8 mouse cellular contexts compared by ENCODE assay signal in the genomic region with DNA sequence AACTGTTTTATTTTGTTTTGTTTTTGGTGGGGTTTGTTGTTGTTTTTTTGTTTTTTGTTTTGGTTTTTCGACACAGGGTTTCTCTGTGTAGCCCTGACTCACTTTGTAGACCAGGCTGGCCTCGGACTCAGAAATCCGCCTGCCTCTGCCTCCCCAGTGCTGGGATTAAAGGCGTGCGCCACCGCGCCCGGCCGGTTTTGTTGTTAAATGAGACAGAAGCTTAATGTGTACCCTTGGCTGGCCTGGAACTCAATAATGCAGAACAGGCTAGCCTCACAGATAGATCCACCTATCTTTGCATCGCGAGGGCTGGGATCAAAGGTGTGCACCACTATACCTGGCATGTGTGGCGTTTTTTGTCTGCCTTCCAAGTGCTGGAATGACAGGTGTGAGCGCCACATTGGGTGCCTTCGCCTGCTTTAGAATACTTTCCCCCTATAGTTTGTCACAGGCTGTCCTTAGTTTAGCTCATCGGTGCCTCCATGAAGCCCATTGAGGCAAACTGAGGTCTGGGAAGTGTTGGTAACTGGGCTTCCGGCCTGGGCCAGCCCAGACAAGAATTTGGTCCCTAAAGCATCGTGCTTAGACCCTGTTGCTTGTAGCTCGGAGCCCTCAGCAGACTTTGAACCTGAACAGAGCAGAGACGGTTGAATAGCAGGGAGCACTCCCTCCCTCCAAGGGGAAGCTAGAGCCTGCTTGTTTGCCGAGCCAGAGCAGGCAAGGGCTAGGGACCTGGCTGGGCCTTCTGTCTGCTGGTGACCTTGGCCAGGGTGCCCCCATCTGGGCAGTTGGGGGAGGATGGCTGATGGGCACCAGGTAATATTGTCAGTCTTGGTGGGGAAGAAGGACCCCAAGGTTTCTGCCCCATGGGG. TPM values are rescaled to one million over a fixed set of nuclear protein-coding genes. Genes with fewer than 3 reads are reported as not detected.
A peak's percentile ranks its signal among the peaks of the same experiment; 100 is the strongest.
DNase-seq lines count a peak whose midpoint lies in the region; ATAC-seq and TF ChIP-seq lines count a peak whose summit lies in the region.

No protein-coding gene starts in this region.

- intact Hi-C loops in heart, adult 2 months (cut with DNase I) = loop anchor here (10.0 kb wide), 1 partner anchor 55 kb away; no protein-coding TSS in a partner anchor

- no peaks in the 10 kb centered on the region; the same call in 1 of the 2 replicates for H3K79me2 ChIP-seq in heart, adult 2 months (replicated peaks; ENCODE audit: control insufficient read depth, insufficient read depth, low read length)
- peaks cover 18% of the 10 kb centered on the region; the same call in 1 of the 2 replicates for H3K79me2 ChIP-seq in macrophage (ENCODE audit: inconsistent target)

- peak; percentile 31 for TF ChIP-seq CTCF in heart, adult 2 months (IDR thresholded peaks at IDR 0.05)
- TF ChIP-seq CTCF in cortical plate, adult 2 months (IDR thresholded peaks at IDR 0.05; ENCODE audit: extremely low read depth, insufficient read depth, low read length) = no peak

- no peaks in the 10 kb centered on the region for H3K27me3 ChIP-seq in heart, adult 2 months (ENCODE audit: control insufficient read depth, insufficient read depth, low read length)
- 0 out of 2 replicates have a peak, but pooled peaks cover 7% of the 10 kb centered on the region for H3K27me3 ChIP-seq in intestine, embryonic 15.5 days (replicated peaks)

- 33% methylated on average over 20 of the region's 20 CpGs for WGBS in heart, adult 2 months
- WGBS in intestine, embryonic 15.5 days = 32% methylated on average over 20 of the region's 20 CpGs
- 69% methylated on average over 20 of the region's 20 CpGs for WGBS in macrophage (ENCODE audit: missing documents)

- no peaks in the 10 kb centered on the region for H3K9me3 ChIP-seq in intestine, embryonic 15.5 days

- peak; percentile 29; the same call in 1 of the 2 replicates for ATAC-seq in intestine, embryonic 15.5 days

- H3K36me3 ChIP-seq in heart, adult 2 months (ENCODE audit: control insufficient read depth, insufficient read depth, low read length) = no peaks in the 10 kb centered on the region
- H3K36me3 ChIP-seq in intestine, embryonic 15.5 days = peaks cover 29% of the 10 kb centered on the region
- peaks cover 7% of the 10 kb centered on the region; the same call in 1 of the 2 replicates for H3K36me3 ChIP-seq in macrophage (ENCODE audit: inconsistent target)

- TF ChIP-seq EP300 in heart, adult 2 months (IDR thresholded peaks at IDR 0.05; ENCODE audit: insufficient read depth, low read depth, low read length) = no peak

- no peak for TF ChIP-seq POLR2A in heart, adult 2 months (IDR thresholded peaks at IDR 0.05; ENCODE audit: insufficient read depth, low read depth, low read length)
- TF ChIP-seq POLR2A in cortical plate, adult 2 months (IDR thresholded peaks at IDR 0.05; ENCODE audit: extremely low read depth, insufficient read depth, low read length) = no peak

- DNase-seq in heart, adult 2 months = peak in 1 of 2 experiments; percentile 44
- DNase-seq in heart, adult 8-10 months (ENCODE audit: low spot score) = no peak
- DNase-seq in natural killer cell, adult 2 months (ENCODE audit: low spot score in 2 of 2) = no peak
- no peak for DNase-seq in right cerebral cortex, postnatal 25 days
- DNase-seq in right cerebral cortex, postnatal 14 days = no peak

- H3K4me1 ChIP-seq in heart, adult 2 months (ENCODE audit: control insufficient read depth, insufficient read depth, low read length) = peaks cover 11% of the 10 kb centered on the region
- H3K4me1 ChIP-seq in cortical plate, adult 2 months (ENCODE audit: control insufficient read depth, insufficient read depth, low read length) = 0 out of 2 replicates have a peak, but pooled peaks cover 2% of the 10 kb centered on the region
- peaks cover 33% of the 10 kb centered on the region for H3K4me1 ChIP-seq in intestine, embryonic 15.5 days (replicated peaks)

- H3K27ac ChIP-seq in heart, adult 2 months = peak overlapping the region; percentile 81
- no peak overlapping the region for H3K27ac ChIP-seq in cortical plate, adult 2 months (ENCODE audit: insufficient read depth, low read length)
- peak overlapping the region; percentile 86 for H3K27ac ChIP-seq in intestine, embryonic 15.5 days
- H3K27ac ChIP-seq in macrophage = no peak overlapping the region

- H3K9ac ChIP-seq in heart, adult 2 months (ENCODE audit: low read depth, low read length) = peak overlapping the region; percentile 99
- peak overlapping the region; percentile 81 for H3K9ac ChIP-seq in intestine, embryonic 15.5 days

- peak overlapping the region; percentile 81 for H3K4me3 ChIP-seq in heart, adult 2 months
- H3K4me3 ChIP-seq in cortical plate, adult 2 months (ENCODE audit: insufficient read depth, low read length) = peak overlapping the region; percentile 40
- peak overlapping the region; percentile 87 for H3K4me3 ChIP-seq in intestine, embryonic 15.5 days (replicated peaks)
- H3K4me3 ChIP-seq in macrophage (ENCODE audit: inconsistent target) = peak overlapping the region; percentile 52

- H3K4me2 ChIP-seq in intestine, embryonic 15.5 days (replicated peaks) = peak overlapping the region; percentile 76

RNA-seq across cellular contexts. Expression of a gene that starts 0.9 kb away (rescaled TPM):
- 1 to 10 TPM; 9.3 TPM for total RNA-seq in heart, adult 2 months (2021)
- 12.5 and 12.7 TPM in 2 replicates for polyA plus RNA-seq in heart, adult 2 months (2012; rRNA removed)
- total RNA-seq in heart, adult 8-10 months (2022) = 10 to 100 TPM in 1 of 4 experiments, 1 to 10 TPM in 3; 8.6 to 10.1 (median 9.1) TPM
- 12.9 and 13.2 TPM in 2 replicates for polyA plus RNA-seq in cortical plate, adult 2 months (2012; rRNA removed)
- polyA plus RNA-seq in intestine, embryonic 15.5 days (2015; fragmentation: Nextera tagmentation; extraction: Ambion mirVana) = 32.6 and 36.4 TPM in 2 replicates
- total RNA-seq in macrophage (2018; cell fraction: chromatin; rRNA removed) = 10 to 100 TPM in 6 of 26 experiments, 1 to 10 TPM in 20; 2.0 to 20.7 (median 7.2) TPM
- 1 to 10 TPM; 1.7 to 6.5 (median 3.9) TPM for total RNA-seq in macrophage (2018; cell fraction: cytosol; rRNA removed)
- 10 to 100 TPM in 4 of 26 experiments, 1 to 10 TPM in 22; 2.3 to 11.9 (median 6.9) TPM for total RNA-seq in macrophage (2018; cell fraction: nucleus; rRNA removed)
- polyA plus RNA-seq in macrophage (2018) = 0.86 to 5.2 TPM (median 3.8 TPM) in 3 replicates

RNA-seq across cellular contexts. Expression of a gene that starts 12.3 kb away (rescaled TPM):
- 10 to 100 TPM; 21.6 to 22.5 TPM for total RNA-seq in heart, adult 2 months (2021)
- 19.3 and 20.1 TPM in 2 replicates for polyA plus RNA-seq in heart, adult 2 months (2012; rRNA removed)
- total RNA-seq in heart, adult 8-10 months (2022) = 10 to 100 TPM; 19.2 to 23.0 (median 22.3) TPM
- 19.4 and 19.6 TPM in 2 replicates for polyA plus RNA-seq in cortical plate, adult 2 months (2012; rRNA removed)
- polyA plus RNA-seq in intestine, embryonic 15.5 days (2015; fragmentation: Nextera tagmentation; extraction: Ambion mirVana) = 12.3 and 13.1 TPM in 2 replicates
- 100 to 1,000 TPM in 1 of 26 experiments, 10 to 100 TPM in 25; 32.2 to 111 (median 70.7) TPM for total RNA-seq in macrophage (2018; cell fraction: chromatin; rRNA removed)
- total RNA-seq in macrophage (2018; cell fraction: cytosol; rRNA removed) = 10 to 100 TPM; 29.7 to 65.3 (median 45.4) TPM
- total RNA-seq in macrophage (2018; cell fraction: nucleus; rRNA removed) = 100 to 1,000 TPM in 4 of 26 experiments, 10 to 100 TPM in 22; 39.5 to 128 (median 64.9) TPM
- 36.0 to 49.5 TPM (median 47.2 TPM) in 3 replicates for polyA plus RNA-seq in macrophage (2018)

Comparison
In these comparisons a context has a peak if more than half of its experiments do, and no peak if none do; other contexts are left out.
1. H3K27ac ChIP-seq: peak in heart, adult 2 months (single experiment) and intestine, embryonic 15.5 days (single experiment); none in cortical plate, adult 2 months (single experiment) and macrophage (single experiment).
2. Peak in every context shown above with its lines, with median percentiles within 50 percentile points of each other: H3K4me3 ChIP-seq.